Mouse (Mus musculus) MEL (cell line): ENCODE data around the gene Mpig6b.

Source experiments
- BHLHE40 ChIP-seq: IDR thresholded peaks from 2 replicates; pipeline ENCODE4 v1.6.1; 2012; ENCODE audit warnings: low read depth, mild to moderate bottlenecking, inconsistent platforms, low read length, improper control_type of control experiment, borderline replicate concordance
- CTCF ChIP-seq, 3 experiments: IDR thresholded peaks in 2 of 3; conservative IDR thresholded peaks in 1 of 3; 2 replicates each; pipeline ENCODE4 v1.5.1; 2011 to 2012; ENCODE audit warnings: low read length in 3 of 3, low read depth in 2 of 3, mild to moderate bottlenecking in 2 of 3, improper control_type of control experiment in 1 of 3, inconsistent platforms in 1 of 3, mixed read lengths in 1 of 3, moderate library complexity in 1 of 3; ENCODE audit not compliant: control insufficient read depth in 1 of 3, insufficient read depth in 1 of 3, poor library complexity in 1 of 3, severe bottlenecking in 1 of 3
- ETS1 ChIP-seq: IDR thresholded peaks from 2 replicates; pipeline ENCODE4 v1.6.1; 2012; ENCODE audit warnings: low read depth, mild to moderate bottlenecking, inconsistent platforms, low read length, improper control_type of control experiment, moderate library complexity
- MAFK ChIP-seq: IDR thresholded peaks from 2 replicates; pipeline ENCODE4 v1.6.1; 2011; ENCODE audit warnings: low read depth, mild to moderate bottlenecking, low read length, improper control_type of control experiment, borderline replicate concordance
- MAX ChIP-seq: IDR thresholded peaks from 2 replicates; pipeline ENCODE4 v1.6.1; 2011; ENCODE audit warnings: low read length, improper control_type of control experiment
- MEF2A ChIP-seq: IDR thresholded peaks from 2 replicates; pipeline ENCODE4 v1.6.1; 2014; ENCODE audit warnings: low read depth, mild to moderate bottlenecking, inconsistent platforms, low read length, improper control_type of control experiment; ENCODE audit not compliant: poor library complexity, insufficient replicate concordance, severe bottlenecking; ENCODE audit errors: extremely low read depth
- NRF1 ChIP-seq: IDR thresholded peaks from 2 replicates; pipeline ENCODE4 v1.6.1; 2014; ENCODE audit warnings: low read depth, mild to moderate bottlenecking, inconsistent platforms, low read length, improper control_type of control experiment, moderate library complexity; ENCODE audit not compliant: poor library complexity, insufficient read depth, severe bottlenecking
- USF2 ChIP-seq, 2 experiments: IDR thresholded peaks; 2 replicates each; pipeline ENCODE4 v1.6.1; 2011 to 2012; ENCODE audit warnings: improper control_type of control experiment in 2 of 2, low read length in 2 of 2, borderline replicate concordance in 1 of 2, inconsistent platforms in 1 of 2, low read depth in 1 of 2, mild to moderate bottlenecking in 1 of 2; ENCODE audit not compliant: insufficient read depth in 1 of 2

DNA sequence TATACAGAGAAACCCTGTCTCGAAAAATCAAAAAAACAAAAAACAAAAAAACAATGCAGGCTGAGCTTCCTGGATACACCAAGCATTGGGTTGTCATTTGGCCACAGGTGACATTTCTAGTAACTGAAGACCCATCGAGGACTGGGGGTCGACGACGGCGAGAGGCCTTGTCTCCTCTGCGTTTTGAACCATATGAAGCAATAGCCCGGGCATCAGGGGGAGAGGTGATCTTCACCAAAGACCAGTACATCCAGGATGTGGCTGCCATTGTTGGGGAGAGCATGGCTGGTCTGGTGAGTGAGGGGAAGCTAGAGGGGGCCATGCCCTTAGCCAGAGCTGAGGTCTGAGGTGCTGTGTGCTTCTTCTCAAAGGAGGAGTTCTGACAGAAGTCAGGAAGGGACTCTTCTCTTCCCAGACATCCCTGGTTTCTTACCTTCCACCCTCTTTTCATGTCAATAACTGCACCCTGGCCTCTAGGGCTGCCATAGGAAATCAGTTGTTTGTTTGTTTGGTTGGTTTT, 43.4 kb downstream of the Mpig6b start:
- TF ChIP-seq MEF2A, result no peak
- no peak for TF ChIP-seq MAX
- no peak for TF ChIP-seq ETS1
- no peak for TF ChIP-seq NRF1
- no peak for TF ChIP-seq USF2 (IDR thresholded peaks at IDR 0.05; ENCODE audit: borderline replicate concordance in 1 of 2, insufficient read depth in 1 of 2, low read depth in 1 of 2, low read length in 2 of 2)
- TF ChIP-seq CTCF (IDR thresholded peaks at IDR 0.05 in 2 of 3, conservative IDR thresholded peaks at IDR 0.05 in 1 of 3; ENCODE audit: control insufficient read depth in 1 of 3, insufficient read depth in 1 of 3, low read depth in 2 of 3, low read length in 3 of 3, poor library complexity in 1 of 3, severe bottlenecking in 1 of 3), result no peak
- no peak for TF ChIP-seq BHLHE40
- TF ChIP-seq MAFK, result no peak
